Mouse (Mus musculus) cerebellum, postnatal 4 days (tissue): ENCODE results near the gene Rasl10b.

Experiments used
- DNase-seq, 2 experiments: peaks; one replicate each; pipeline ENCODE4 v3.0.0; 2022; ENCODE audit warnings: low spot score in 2 of 2, mixed read lengths in 1 of 2

Gene Rasl10b

DNA sequence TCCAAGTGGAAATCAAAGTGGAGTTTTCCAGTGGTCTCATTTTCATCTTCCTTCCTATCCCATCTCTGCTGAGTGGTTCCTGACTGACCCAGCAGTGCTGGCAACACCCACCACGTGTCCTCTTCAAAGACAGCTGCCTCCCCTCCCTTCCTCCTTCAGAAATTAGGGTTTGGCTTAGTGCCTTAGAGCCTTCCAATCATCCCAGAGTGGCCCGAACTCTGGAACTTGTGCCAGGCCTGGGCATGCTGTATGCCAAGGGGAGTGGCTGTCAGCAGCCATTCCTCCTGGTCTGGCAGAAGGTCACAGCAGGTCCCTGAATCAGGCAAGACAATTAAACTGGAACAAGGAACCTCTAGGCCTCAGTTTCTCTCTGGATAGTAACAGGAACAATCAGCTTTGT is 57.0 kb downstream of the Rasl10b start:
- peak in 1 of 2 experiments; percentile 81 for DNase-seq

DNA sequence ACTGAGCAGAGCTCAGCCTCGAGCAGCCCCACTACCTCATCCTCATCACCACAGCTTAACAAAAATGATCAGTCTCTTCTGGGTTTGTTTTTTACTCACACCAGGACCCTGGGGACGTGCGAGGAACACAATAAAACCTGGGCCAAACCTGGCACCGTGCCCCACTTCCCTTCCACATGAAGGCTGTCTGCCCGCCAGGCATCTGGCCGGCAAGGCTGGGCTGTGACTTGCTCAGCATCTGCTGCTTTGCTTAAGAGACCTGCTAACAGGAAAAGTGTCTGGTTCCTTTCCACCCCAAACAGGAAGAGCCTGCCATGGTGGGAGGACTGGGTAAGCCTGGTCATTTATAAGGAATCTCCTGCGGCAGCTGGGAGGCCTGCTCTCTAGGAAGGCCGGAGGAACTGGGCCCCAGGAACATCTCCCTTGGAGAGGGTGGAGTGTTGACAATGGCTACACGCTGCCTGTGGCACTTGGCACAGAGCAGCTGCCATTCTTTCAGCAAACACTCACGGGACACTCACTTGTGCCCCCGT is 58.2 kb downstream of the Rasl10b start:
- peak; percentile 43 to 85 for DNase-seq

DNA sequence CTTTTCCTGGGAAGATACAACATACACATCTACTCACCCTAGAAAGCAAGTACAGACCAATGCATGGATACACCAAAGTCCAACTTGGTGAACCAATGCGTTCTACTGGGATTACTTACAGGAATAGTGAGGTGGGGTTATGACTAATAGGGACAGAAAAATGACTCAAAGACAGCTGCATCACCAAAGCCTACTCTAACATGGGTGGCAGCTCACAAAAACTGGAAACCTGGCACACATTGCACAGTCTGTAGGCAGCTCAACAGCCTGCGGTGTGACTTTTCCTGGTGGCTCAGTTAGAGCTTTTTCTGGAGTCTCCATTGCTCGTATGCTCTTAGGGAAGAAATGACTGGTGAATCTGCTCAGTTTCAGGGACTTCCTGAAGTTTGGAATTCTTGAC is 59.8 kb downstream of the Rasl10b start:
- DNase-seq, result no peak
